Mouse (Mus musculus): Measurements from ENCODE around the gene Anks1b.

Gene Anks1b

GRCm38 (mm10) chr10:90757773-90758172, 884.5 kb downstream of the Anks1b start:
- DNase-seq, result no peak

- DNase-seq, result no peak
Measured at GRCm38 (mm10) chr10:90759929-90760328, 886.6 kb downstream of the Anks1b start.

GRCm38 (mm10) chr10:90766261-90766660, 893.0 kb downstream of the Anks1b start:
- no peak for DNase-seq

DNA sequence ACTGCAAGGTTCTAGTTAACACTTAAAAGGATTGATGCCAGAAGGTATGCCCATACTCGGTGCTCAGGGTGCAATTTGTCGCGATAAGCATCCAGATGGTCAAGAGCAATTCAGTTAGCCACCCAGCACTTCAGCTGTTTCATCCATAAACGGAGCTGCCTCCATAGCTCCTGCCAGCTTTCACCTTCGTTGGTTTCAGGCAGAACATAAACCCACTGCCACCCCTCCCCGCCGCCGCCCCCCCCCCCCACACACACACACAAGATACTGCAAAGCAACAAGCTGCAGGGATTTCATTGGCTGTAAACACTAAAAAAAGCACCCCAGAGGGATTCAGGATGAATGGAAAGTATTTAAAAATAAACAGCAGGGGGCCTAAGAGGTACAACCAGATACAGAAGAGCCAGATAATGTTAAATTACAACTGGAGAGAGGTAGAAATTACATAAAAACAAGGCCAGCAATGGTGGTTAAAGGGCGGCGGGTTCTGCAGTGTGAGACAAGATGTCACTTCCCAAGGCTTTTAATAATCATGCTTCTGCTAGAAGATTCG, 897.2 kb downstream of the Anks1b start:
- DNase-seq, result no peak

DNA sequence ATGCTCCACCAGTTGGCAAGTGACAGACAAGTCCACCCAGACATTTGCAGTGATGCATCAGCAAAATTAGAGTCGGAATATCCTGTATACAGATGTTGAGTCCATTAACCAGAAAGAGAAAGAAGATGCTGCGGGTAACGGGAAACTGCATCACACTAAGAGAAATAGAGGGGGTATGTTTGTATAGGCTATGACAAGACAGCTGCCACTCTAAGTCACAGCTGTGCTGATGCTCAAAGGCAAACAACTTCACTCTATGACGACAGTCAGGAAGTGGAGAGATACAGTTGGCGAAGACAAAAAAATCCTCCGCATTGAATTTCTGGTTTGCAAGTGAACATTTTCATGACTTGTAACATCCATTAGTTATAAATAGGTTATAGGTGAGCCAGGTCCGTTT, 897.7 kb downstream of the Anks1b start:
- DNase-seq, result no peak

- DNase-seq, result no peak
Measured at GRCm38 (mm10) chr10:90771471-90772226, 898.3 kb downstream of the Anks1b start.

DNA sequence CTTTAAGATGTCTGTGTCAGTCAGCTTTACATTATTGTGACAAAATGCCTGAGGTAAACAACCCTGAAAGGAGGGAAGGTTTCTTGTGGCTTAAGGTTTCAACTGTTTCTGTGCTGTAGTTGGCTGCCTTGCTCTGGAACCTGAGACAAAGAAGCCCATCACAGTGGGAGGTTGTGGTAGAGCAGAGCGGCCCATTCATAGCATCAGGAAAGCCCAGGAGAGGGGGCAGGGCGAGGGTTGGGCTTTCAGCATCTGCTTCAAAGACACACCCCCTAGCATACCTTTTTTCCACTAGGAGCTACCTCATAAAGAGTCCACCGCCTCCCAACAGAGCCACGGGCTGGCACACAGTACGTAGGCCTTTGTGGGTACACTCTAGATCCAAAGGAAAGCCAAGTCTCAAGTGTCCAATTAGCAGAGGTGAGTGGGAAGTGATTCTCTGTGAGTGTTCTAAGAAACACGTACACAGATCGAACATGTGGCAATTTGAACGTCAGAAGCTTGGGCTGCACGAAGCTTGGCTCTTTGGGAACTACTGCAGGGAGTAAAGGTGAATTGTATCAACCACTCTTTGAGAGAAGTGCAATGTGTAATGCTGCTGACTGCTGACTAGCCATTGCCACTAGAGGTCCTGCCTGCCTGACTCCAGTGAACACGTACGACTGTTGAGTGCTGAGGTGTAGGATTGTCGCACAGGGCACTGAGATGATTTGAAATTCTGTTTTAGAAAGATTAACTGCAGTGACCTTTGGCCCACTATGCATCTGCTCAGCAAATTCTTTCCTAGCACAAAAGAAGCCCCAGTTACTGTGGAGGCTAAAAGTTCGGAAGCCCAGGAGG, 906.5 kb downstream of the Anks1b start:
- DNase-seq, result no peak

DNA sequence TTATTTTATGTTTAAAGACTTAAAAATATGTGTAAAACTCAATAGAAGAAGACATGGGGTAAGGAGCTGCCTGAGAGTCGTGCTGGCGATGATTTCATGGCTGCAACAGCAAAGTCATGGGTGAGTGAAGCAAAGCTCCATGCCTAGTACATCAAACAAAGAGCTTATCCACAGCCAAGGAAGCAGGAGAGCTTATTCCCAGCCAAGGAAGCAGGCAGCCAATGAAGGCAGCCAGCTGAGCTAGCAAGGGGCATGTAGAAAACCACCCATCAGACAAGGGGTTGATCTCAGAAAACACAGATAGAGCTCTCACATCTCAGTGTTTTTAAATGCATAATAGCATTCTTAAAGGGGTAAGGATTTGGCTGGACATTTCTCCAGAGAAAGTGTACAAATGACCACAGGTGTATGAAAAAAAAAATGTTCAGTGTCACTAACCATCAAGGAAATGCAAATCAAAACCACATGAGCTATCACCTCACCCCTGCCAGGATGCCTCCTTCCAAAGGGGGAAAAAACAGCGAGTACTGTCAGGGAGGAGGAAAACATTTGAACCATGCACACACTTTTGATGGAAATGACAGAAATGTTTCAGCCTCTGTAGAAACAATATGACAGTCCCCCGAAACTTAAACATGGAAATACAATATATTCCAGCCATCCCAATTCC, 911.8 kb downstream of the Anks1b start:
- DNase-seq, result no peak

GRCm38 (mm10) chr10:90785680-90786079, 912.4 kb downstream of the Anks1b start:
- no peak for DNase-seq

DNA sequence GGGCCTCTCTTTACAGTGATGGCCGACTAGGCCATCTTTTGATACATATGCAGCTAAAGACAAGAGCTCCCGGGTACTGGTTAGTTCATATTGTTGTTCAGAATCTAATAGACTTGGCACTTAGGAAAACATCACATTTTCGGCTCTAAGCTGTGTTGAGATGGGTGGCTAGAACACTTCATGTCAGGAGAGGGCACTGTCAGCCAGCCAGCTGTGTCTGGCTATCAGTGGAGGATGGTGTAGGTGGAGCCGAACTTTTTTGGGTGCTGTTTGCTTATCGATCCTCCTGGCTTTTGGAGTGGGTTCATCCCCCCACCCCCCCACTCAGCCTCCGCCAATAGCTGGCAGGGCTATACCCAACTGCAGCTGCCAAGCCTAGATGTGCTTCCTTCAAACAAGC, 929.8 kb downstream of the Anks1b start:
- no peak for DNase-seq

GRCm38 (mm10) chr10:90804602-90805095, 931.3 kb downstream of the Anks1b start:
- DNase-seq, result no peak

DNA sequence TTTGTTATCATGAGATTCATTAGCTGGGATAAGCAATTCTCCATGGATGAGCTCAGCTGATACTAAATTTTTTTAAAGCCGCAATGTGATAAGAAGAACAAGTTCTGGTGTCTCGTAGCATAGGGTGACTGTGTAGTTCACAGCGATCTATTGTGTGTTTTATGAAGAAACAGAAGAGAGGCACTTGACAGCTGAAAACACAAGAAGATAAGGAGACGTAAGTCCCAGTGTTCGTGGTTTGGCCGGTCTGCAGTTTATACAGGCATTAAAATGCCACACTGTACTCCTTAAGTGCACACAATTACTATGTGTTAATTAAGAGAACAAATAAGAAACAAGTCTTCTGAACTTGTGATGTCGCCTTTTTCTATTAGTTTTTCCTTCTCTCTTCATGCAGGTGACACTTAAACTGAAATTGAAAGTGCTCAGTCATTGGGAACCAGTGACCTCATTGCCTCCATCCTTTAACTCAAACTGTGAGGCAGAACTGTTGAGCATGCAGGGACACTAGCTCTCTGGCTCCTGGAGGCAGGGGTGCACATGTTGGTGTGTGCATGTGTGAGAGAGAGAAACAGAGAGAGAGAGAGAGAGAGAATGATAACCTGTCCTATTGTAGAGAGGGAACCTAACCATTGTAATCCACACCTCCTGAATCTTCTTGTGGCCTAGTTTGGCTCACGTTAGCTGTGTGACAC, 935.5 kb downstream of the Anks1b start:
- DNase-seq, result no peak

DNA sequence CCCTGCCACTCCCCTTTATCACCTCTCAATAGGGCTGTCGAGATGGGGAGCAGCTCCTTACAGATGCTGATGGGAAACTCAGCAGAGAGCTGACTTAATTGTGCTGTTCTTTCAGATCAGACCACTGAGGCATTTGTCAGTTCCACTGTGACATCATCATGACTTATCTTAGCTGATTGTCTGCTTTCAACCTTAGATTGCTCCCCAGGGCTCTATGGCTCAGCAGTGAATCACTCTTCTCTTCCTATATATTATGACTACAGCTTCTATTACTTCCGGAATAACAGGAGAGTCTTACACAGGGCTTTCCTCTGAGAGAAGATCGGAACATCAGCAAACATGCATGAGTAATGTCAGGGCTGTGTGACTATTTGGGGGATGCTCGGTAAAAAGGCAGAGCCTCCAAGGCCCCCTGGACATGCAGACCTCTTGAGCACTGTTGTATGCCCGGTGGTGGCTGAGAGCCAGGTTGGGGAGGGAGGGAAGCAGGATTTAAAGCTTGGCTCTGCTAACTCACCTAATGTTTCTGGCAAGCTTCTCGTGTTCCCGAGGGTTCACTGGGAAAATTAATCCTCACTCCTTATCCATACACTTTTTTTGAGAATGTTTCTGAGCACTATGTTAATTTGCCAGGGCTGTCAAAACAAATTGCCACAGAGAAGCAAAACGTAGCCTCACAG, 936.7 kb downstream of the Anks1b start:
- DNase-seq, result no peak

- DNase-seq, result no peak
Measured at GRCm38 (mm10) chr10:90811446-90811845, 938.1 kb downstream of the Anks1b start.

- DNase-seq, result no peak
Measured at GRCm38 (mm10) chr10:90813326-90813725, 940.0 kb downstream of the Anks1b start.

GRCm38 (mm10) chr10:90814412-90814811, 941.1 kb downstream of the Anks1b start:
- DNase-seq, result no peak

DNA sequence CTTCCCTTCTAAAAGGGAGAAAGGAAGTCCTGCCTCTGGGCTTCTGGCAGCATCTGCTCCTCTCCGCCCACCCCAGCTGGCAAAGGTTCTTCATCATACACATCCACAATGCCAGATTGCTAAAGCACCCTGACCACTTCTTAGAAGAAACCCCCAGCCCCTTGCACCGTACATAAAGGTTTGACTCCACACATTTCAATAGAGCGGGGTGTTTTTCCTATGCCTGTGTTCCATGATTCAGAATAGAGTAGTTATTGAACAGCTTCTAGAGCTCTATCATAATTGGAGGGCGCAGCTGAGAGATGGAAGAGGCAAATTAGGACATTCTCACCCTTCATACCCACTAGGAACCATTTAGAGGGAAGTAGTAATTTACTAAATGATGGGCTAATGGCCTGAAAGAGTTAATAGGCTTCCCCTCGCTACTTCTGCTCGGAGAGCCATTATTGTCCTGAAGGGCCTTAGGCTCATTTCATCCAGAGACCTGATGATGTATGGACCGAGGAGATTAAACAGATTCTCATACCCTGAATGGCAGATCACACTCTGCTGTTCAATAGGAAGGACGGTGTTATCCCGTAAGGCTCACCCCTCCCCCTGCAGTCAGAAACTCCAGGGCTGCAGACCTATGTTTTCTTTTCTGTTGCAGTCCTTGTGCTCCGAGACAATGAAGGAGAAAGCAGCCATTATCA, 945.1 kb downstream of the Anks1b start:
- DNase-seq, result no peak

GRCm38 (mm10) chr10:90823438-90823837, 950.1 kb downstream of the Anks1b start:
- DNase-seq, result no peak

DNA sequence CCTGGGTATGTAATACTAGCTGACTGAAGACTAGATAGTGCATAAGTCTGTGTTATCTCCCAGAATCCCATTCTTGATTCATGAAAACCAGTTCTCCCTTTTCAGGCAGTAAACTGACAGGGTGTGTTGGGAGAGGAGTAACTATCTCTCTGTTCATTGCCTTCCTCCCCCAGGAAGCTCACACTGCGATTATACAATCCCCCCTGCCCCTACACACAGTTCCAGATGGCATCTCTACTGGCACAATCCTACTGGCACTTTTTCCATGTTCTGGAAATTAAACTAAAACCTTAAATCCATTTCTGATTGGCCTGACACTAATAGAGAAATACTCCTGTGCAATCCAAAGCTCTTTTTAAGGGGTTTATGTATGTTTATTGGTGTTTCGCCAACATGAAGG, 951.4 kb downstream of the Anks1b start:
- no peak for DNase-seq

DNA sequence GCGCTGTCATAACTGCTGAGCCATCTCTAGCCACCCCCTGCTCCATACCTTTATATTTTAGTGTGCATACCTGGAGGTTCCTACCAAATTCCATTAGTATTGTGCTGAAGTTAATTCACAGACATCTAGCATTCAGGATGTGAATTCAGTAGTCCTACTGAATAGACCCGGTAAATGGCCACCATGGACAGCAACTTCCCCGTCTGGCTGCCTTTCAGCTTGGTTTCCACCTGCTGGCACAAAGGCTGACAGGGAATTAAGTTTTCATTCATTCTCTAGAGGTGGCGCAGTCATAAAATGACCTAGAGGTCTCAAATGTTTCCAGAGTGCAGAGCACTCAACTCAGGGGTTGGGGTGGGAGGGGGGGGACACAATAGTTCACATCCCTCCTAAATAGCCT, 953.6 kb downstream of the Anks1b start:
- no peak for DNase-seq
